Mouse (Mus musculus): ENCODE data around the gene Gm36028. TPM values are rescaled to one million over a fixed set of nuclear protein-coding genes. Genes with fewer than 3 reads are reported as not detected.

The Gm36028 gene
- polyA plus RNA-seq, 1 experiment from 2014 or later, result 0.26 TPM

- no peak for ATAC-seq (ENCODE audit: low FRiP score)
- H3K4me1 ChIP-seq, result peaks cover 11% of the 10 kb centered on the region
- 64% methylated on average over 4 of the region's 4 CpGs for whole genome bisulfite sequencing
- no peak overlapping the region for H3K27ac ChIP-seq
- H3K9ac ChIP-seq, result no peak overlapping the region
- H3K4me2 ChIP-seq (replicated peaks), result no peak overlapping the region
- H3K27me3 ChIP-seq, result no peaks in the 10 kb centered on the region
- H3K4me3 ChIP-seq, result no peak overlapping the region
- H3K36me3 ChIP-seq, result peaks cover 32% of the 10 kb centered on the region
- peaks cover 7% of the 10 kb centered on the region for H3K9me3 ChIP-seq (replicated peaks)
These were observed 58.2 kb downstream of the Gm36028 start for GRCm38 (mm10) chr16:37802686-37803295.

- WGBS, result 87% methylated on average over 2 of the region's 2 CpGs
- H3K27ac ChIP-seq, result no peak overlapping the region
- ATAC-seq (ENCODE audit: low FRiP score), result no peak
- H3K9me3 ChIP-seq (replicated peaks), result peaks cover 7% of the 10 kb centered on the region
- H3K4me1 ChIP-seq, result peaks cover 11% of the 10 kb centered on the region
- H3K4me3 ChIP-seq, result no peak overlapping the region
- peaks cover 30% of the 10 kb centered on the region for H3K36me3 ChIP-seq
- H3K9ac ChIP-seq, result no peak overlapping the region
- H3K27me3 ChIP-seq, result no peaks in the 10 kb centered on the region
- no peak overlapping the region for H3K4me2 ChIP-seq (replicated peaks)
These were observed 59.8 kb downstream of the Gm36028 start for GRCm38 (mm10) chr16:37801097-37801496.

Other genes with a start within 250 kb of the Gm36028 start
- 61.0 and 65.8 TPM in 2 replicates for gene Ndufb4, start 206.7 kb downstream of the Gm36028 start, polyA plus RNA-seq (2016; fragmentation: Nextera tagmentation; extraction: Ambion mirVana)
- 328 and 345 TPM in 2 replicates for gene Fstl1, start 84.3 kb downstream of the Gm36028 start, polyA plus RNA-seq (2016; fragmentation: Nextera tagmentation; extraction: Ambion mirVana)
- 65.8 and 72.1 TPM in 2 replicates for gene Lrrc58, start 7.2 kb upstream of the Gm36028 start, polyA plus RNA-seq (2016; fragmentation: Nextera tagmentation; extraction: Ambion mirVana)
- gene Gpr156, start 55.4 kb upstream of the Gm36028 start, polyA plus RNA-seq (2016; fragmentation: Nextera tagmentation; extraction: Ambion mirVana), result 5.4 and 5.6 TPM in 2 replicates
- 139 and 145 TPM in 2 replicates for gene Gsk3b, start 227.9 kb upstream of the Gm36028 start, polyA plus RNA-seq (2016; fragmentation: Nextera tagmentation; extraction: Ambion mirVana)

Data from hindbrain, embryonic 12.5 days (tissue).